Mouse (Mus musculus) neural tube, embryonic 13.5 days (tissue): ENCODE measurements around the gene Fgd3. TPM values are rescaled to one million over a fixed set of nuclear protein-coding genes. Genes with fewer than 3 reads are reported as not detected.

Experiments used
- ATAC-seq: fragments of 200-750 bp; cut with Nextera tagmentation; 2 replicates; pipeline ENCODE4 v1.8.0; 2017; ENCODE audit warnings: low read depth, mild to moderate bottlenecking, moderate TSS enrichment, moderate library complexity
- H3K27ac ChIP-seq: fragments of 300-500 bp; sonication (generic); replicated peaks from 2 replicates; pipeline ENCODE4 v1.5.1; 2015; ENCODE audit warnings: moderate library complexity, mild to moderate bottlenecking, inconsistent platforms
- H3K27me3 ChIP-seq: fragments of 300-500 bp; sonication (generic); 2 replicates; pipeline ENCODE4 v1.6.1; 2015; ENCODE audit warnings: mild to moderate bottlenecking, inconsistent platforms
- H3K36me3 ChIP-seq: fragments of 300-500 bp; sonication (generic); 2 replicates; pipeline ENCODE4 v1.6.1; 2015; ENCODE audit warnings: mild to moderate bottlenecking, inconsistent platforms
- H3K4me1 ChIP-seq: fragments of 300-500 bp; sonication (generic); replicated peaks from 2 replicates; pipeline ENCODE4 v1.6.1; 2015; ENCODE audit warnings: inconsistent platforms
- H3K4me2 ChIP-seq: fragments of 300-500 bp; sonication (generic); 2 replicates; pipeline ENCODE4 v1.6.1; 2015; ENCODE audit warnings: inconsistent platforms, mild to moderate bottlenecking, moderate library complexity
- H3K4me3 ChIP-seq: fragments of 300-500 bp; sonication (generic); 2 replicates; pipeline ENCODE4 v1.5.1; 2015; ENCODE audit warnings: mild to moderate bottlenecking, inconsistent platforms
- H3K9ac ChIP-seq: fragments of 300-500 bp; sonication (generic); 2 replicates; pipeline ENCODE4 v1.6.1; 2015; ENCODE audit warnings: moderate library complexity, mild to moderate bottlenecking, inconsistent platforms
- H3K9me3 ChIP-seq: fragments of 300-500 bp; sonication (generic); 2 replicates; pipeline ENCODE4 v1.6.1; 2016; ENCODE audit warnings: inconsistent platforms
- WGBS: fragments of 180-500 bp; shearing (Covaris S2); methylation state at CpG from one replicate; pipeline ENCODE4 v1.1.7; 2015; 5-methylcytosine and 5-hydroxymethylcytosine counted together
- polyA plus RNA-seq: library from polyadenylated mRNA; unstranded; fragments of >200 nt; fragmentation: Nextera tagmentation; extraction: Ambion mirVana; gene quantifications from 2 replicates; pipeline ENCODE4 v1.2.1, GENCODE M21; 2015

Fgd3 gene
- polyA plus RNA-seq = 3.1 and 3.8 TPM in 2 replicates

DNA sequence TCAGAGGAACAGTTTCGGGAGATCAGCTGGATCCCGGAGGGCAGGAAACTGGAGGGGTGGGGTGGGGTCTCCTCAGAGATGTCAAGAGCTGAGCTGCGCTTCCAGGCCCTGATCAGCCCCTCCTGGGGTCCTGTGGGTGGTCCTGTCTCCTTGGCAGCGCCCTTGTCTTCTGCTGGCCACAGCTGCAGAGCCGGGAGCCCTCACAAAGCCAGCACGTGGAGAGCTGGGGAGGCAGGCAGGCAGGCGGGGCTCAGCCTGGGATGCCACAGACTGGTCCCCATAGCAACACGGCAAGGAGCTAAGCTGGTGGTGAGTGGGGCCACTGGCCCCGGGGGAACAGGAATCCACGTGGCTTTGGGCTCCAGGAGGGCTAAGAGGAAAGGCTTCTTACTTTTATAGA lies at the start of gene Fgd3:
Gene Fgd3, minus strand, starts transcription at position 272 of the 400 bp plus-strand sequence.
- H3K36me3 ChIP-seq = no peaks in the 10 kb centered on the region
- peak within 1 kb of the TSS; percentile 63 for H3K9ac ChIP-seq
- peaks cover 47% of the 10 kb centered on the region for H3K27me3 ChIP-seq
- H3K4me2 ChIP-seq = peak within 1 kb of the TSS; percentile 57
- peak; percentile 94 for ATAC-seq
- WGBS = 0% methylated on average over 10 of the region's 10 CpGs
- no peaks in the 10 kb centered on the region for H3K9me3 ChIP-seq
- peak within 1 kb of the TSS; percentile 64 for H3K27ac ChIP-seq
- peaks cover 63% of the 10 kb centered on the region for H3K4me1 ChIP-seq
- peak within 1 kb of the TSS; percentile 36 for H3K4me3 ChIP-seq

GRCm38 (mm10) chr13:49369404-49369803 lies 49.3 kb upstream of the Fgd3 start:
- 88% methylated on average over 10 of the region's 10 CpGs for WGBS
- Histone ChIP-seq H3K4me3 (no peak overlapping the region), H3K27me3 (no peaks in the 10 kb centered on the region), H3K4me1 (peaks cover 53% of the 10 kb centered on the region; the same call in 1 of the 2 replicates), H3K27ac (no peak overlapping the region), H3K4me2 (no peak overlapping the region), H3K9me3 (no peaks in the 10 kb centered on the region), H3K36me3 (peaks cover 45% of the 10 kb centered on the region), H3K9ac (no peak overlapping the region)
- no peak for ATAC-seq

- Histone ChIP-seq H3K9ac (no peak overlapping the region), H3K4me2 (no peak overlapping the region), H3K27me3 (no peaks in the 10 kb centered on the region), H3K4me3 (no peak overlapping the region), H3K4me1 (peaks cover 56% of the 10 kb centered on the region), H3K27ac (no peak overlapping the region), H3K9me3 (no peaks in the 10 kb centered on the region), H3K36me3 (peaks cover 36% of the 10 kb centered on the region)
- ATAC-seq = no peak
- WGBS = 88% methylated on average over 4 of the region's 4 CpGs
Observed at GRCm38 (mm10) chr13:49367657-49368440, 47.7 kb upstream of the Fgd3 start.

DNA sequence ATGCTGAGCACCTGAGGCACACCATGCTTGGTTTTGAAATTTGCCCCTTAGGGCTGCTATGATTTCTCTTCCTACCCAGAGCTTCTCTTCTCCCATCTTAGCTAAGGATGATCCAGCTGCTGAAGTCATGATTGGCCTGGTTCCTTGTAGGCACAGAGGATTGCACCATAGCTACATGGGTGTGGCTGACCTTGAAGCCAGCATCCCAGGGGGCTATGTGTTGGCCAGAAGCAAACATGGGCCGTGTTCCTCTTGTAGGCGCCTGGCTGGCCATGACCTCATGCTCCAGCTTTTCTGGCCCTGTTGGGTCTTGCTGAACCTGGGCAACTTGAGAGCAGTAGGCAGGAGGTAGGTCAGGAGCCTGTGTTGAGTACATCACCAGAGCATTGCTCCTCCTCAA lies 44.6 kb upstream of the Fgd3 start:
- Histone ChIP-seq H3K27me3 (no peaks in the 10 kb centered on the region), H3K4me3 (no peak overlapping the region), H3K4me1 (peaks cover 56% of the 10 kb centered on the region), H3K9me3 (no peaks in the 10 kb centered on the region), H3K9ac (no peak overlapping the region), H3K27ac (no peak overlapping the region), H3K4me2 (no peak overlapping the region), H3K36me3 (peaks cover 5% of the 10 kb centered on the region)
- no peak for ATAC-seq
- WGBS = 96% methylated on average over 2 of the region's 2 CpGs

DNA sequence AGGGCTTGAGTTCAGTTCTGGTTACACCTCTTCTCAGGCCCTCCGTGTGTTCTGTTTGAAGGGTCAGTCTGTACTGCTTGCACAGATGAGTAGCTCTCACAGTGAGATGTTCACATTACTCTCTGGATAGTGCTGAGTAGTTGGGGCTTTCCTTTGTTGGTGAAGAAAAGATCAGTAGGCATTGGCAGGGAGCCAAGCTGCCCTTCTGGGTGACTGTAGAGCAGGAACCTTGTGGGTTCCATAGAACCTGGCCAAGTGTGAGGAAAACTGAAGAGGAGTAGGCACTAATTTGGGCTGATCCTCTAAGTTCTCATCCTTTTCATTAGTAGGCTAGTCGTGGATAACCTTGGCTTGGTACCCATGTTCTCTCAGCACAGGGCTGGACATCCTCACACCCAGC lies 42.7 kb upstream of the Fgd3 start:
- H3K4me3 ChIP-seq = no peak overlapping the region
- H3K36me3 ChIP-seq = no peaks in the 10 kb centered on the region
- H3K4me1 ChIP-seq = peaks cover 55% of the 10 kb centered on the region
- no peaks in the 10 kb centered on the region for H3K27me3 ChIP-seq
- H3K27ac ChIP-seq = peak overlapping the region; percentile 38
- H3K9ac ChIP-seq = no peak overlapping the region
- H3K9me3 ChIP-seq = no peaks in the 10 kb centered on the region
- no peak for ATAC-seq
- 72% methylated on average over 2 of the region's 2 CpGs for WGBS
- no peak overlapping the region for H3K4me2 ChIP-seq

- Histone ChIP-seq H3K9ac (no peak overlapping the region), H3K4me3 (no peak overlapping the region), H3K27ac (peak overlapping the region; percentile 38), H3K4me1 (peaks cover 51% of the 10 kb centered on the region), H3K9me3 (no peaks in the 10 kb centered on the region), H3K27me3 (no peaks in the 10 kb centered on the region), H3K4me2 (no peak overlapping the region), H3K36me3 (0 out of 2 replicates have a peak, but pooled peaks cover under 1% of the 10 kb centered on the region)
- WGBS = 79% methylated on average over 7 of the region's 7 CpGs
- no peak for ATAC-seq
Observed at GRCm38 (mm10) chr13:49362364-49362763, 42.3 kb upstream of the Fgd3 start.

DNA sequence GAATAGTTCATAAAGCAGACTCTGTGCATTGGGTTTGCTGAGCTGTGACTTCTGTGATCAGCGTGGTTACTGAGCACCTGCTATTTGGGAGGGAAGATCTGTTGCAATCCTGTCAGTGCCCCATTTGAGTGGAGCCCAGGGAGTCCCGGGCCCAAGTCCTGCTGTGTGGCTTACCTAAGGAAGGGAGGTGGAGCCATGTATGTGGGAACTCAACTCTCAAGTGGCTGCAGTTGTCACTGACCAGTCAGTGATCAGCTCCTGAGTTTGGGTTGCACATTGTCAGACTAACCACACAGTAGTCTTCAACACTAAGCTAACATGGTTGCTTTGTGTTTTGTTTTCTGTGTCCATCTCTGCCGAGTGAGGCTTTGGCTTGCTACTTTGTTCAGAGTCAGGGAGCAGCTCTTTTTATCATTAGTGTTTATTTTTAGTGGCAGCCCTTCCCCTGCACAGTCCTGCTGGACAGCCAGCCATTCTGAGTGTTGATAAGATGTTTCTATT lies 40.8 kb upstream of the Fgd3 start:
- ATAC-seq = no peak
- 64% methylated on average over 3 of the region's 3 CpGs for WGBS
- H3K4me2 ChIP-seq = no peak overlapping the region
- no peak overlapping the region for H3K27ac ChIP-seq
- peaks cover 41% of the 10 kb centered on the region for H3K4me1 ChIP-seq
- H3K36me3 ChIP-seq = peaks cover 14% of the 10 kb centered on the region
- no peak overlapping the region for H3K9ac ChIP-seq
- no peak overlapping the region for H3K4me3 ChIP-seq
- H3K9me3 ChIP-seq = no peaks in the 10 kb centered on the region
- no peaks in the 10 kb centered on the region for H3K27me3 ChIP-seq

DNA sequence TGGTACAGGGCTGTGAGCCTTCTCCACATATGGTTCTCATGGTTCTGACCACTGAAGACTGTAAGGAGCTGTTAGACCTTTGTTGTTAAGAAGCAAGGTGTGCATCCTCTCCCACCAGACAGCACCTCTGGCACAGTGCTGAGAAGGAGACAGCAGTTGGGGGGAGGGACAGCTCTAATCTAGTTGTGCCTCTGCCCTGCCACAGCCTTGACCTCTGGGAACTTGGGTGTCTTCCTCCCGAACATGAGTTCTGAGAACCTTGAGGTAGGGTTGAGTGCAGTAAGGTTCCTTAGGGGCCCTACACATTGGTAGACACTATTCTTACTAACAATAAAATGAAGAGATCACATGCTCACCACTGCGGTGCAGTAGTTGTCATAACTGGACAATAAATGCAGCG lies 38.1 kb upstream of the Fgd3 start:
- no peak overlapping the region for H3K4me2 ChIP-seq
- no peak overlapping the region for H3K4me3 ChIP-seq
- no peak for ATAC-seq
- peaks cover 49% of the 10 kb centered on the region for H3K4me1 ChIP-seq
- no peaks in the 10 kb centered on the region for H3K9me3 ChIP-seq
- H3K36me3 ChIP-seq = peaks cover 14% of the 10 kb centered on the region
- WGBS = 91% methylated on average over 3 of the region's 3 CpGs
- H3K27ac ChIP-seq = no peak overlapping the region
- H3K9ac ChIP-seq = no peak overlapping the region
- H3K27me3 ChIP-seq = no peaks in the 10 kb centered on the region

- Histone ChIP-seq H3K4me3 (no peak overlapping the region), H3K4me2 (no peak overlapping the region), H3K4me1 (peaks cover 51% of the 10 kb centered on the region), H3K27ac (no peak overlapping the region), H3K9ac (no peak overlapping the region), H3K9me3 (no peaks in the 10 kb centered on the region), H3K36me3 (peaks cover 14% of the 10 kb centered on the region), H3K27me3 (no peaks in the 10 kb centered on the region)
- ATAC-seq = no peak
- WGBS = 94% methylated on average over 8 of the region's 8 CpGs
Observed at GRCm38 (mm10) chr13:49357367-49358026, 37.4 kb upstream of the Fgd3 start.

GRCm38 (mm10) chr13:49356090-49356489 lies 36.0 kb upstream of the Fgd3 start:
- Histone ChIP-seq H3K4me3 (no peak overlapping the region), H3K4me2 (no peak overlapping the region), H3K4me1 (peaks cover 52% of the 10 kb centered on the region), H3K9me3 (no peaks in the 10 kb centered on the region), H3K27ac (no peak overlapping the region), H3K36me3 (peaks cover 14% of the 10 kb centered on the region), H3K27me3 (no peaks in the 10 kb centered on the region), H3K9ac (no peak overlapping the region)
- WGBS = 84% methylated on average over 7 of the region's 7 CpGs
- ATAC-seq = no peak

- peak overlapping the region; percentile 49 for H3K27ac ChIP-seq
- peaks cover 50% of the 10 kb centered on the region for H3K4me1 ChIP-seq
- H3K4me2 ChIP-seq = no peak overlapping the region
- no peaks in the 10 kb centered on the region for H3K9me3 ChIP-seq
- no peak overlapping the region for H3K4me3 ChIP-seq
- 83% methylated on average over 11 of the region's 11 CpGs for WGBS
- H3K9ac ChIP-seq = peak overlapping the region; percentile 28; the same call in 1 of the 2 replicates
- no peak for ATAC-seq
- no peaks in the 10 kb centered on the region for H3K27me3 ChIP-seq
- peaks cover 14% of the 10 kb centered on the region for H3K36me3 ChIP-seq
Observed at GRCm38 (mm10) chr13:49355461-49356061, 35.5 kb upstream of the Fgd3 start.

GRCm38 (mm10) chr13:49353991-49354507 lies 33.9 kb upstream of the Fgd3 start:
- H3K4me3 ChIP-seq = no peak overlapping the region
- WGBS = 69% methylated on average over 5 of the region's 5 CpGs
- H3K4me2 ChIP-seq = no peak overlapping the region
- no peaks in the 10 kb centered on the region for H3K27me3 ChIP-seq
- peaks cover 56% of the 10 kb centered on the region for H3K4me1 ChIP-seq
- ATAC-seq = no peak
- no peaks in the 10 kb centered on the region for H3K9me3 ChIP-seq
- H3K27ac ChIP-seq = peak overlapping the region; percentile 69
- peaks cover 14% of the 10 kb centered on the region for H3K36me3 ChIP-seq
- H3K9ac ChIP-seq = no peak overlapping the region
